Mouse (Mus musculus) kidney, embryonic 15.5 days (tissue): ENCODE data around the gene Tgif2. TPM values are rescaled to one million over a fixed set of nuclear protein-coding genes. Genes with fewer than 3 reads are reported as not detected.
"Not testable (repeated sequence)": the region's sequence is repeated elsewhere in the genome, so short reads cannot be mapped to it uniquely, and the experiment has no call there.

Experiments used
- ATAC-seq: fragments of 200-750 bp; cut with Nextera tagmentation; replicated peaks from 2 replicates; pipeline ENCODE4 v1.8.0; 2017; ENCODE audit warnings: moderate TSS enrichment; ENCODE audit not compliant: low FRiP score
- H3K27ac ChIP-seq: fragments of 300-500 bp; sonication (generic); 2 replicates; pipeline ENCODE4 v1.5.1; 2015; ENCODE audit warnings: mild to moderate bottlenecking, inconsistent platforms
- H3K27me3 ChIP-seq: fragments of 300-500 bp; sonication (generic); 2 replicates; pipeline ENCODE4 v1.6.1; 2015; ENCODE audit warnings: inconsistent platforms
- H3K36me3 ChIP-seq: fragments of 300-500 bp; sonication (generic); 2 replicates; pipeline ENCODE4 v1.6.1; 2015; ENCODE audit warnings: inconsistent platforms
- H3K4me1 ChIP-seq: fragments of 300-500 bp; sonication (generic); 2 replicates; pipeline ENCODE4 v1.6.1; 2015; ENCODE audit warnings: inconsistent platforms
- H3K4me2 ChIP-seq: fragments of 300-500 bp; sonication (generic); 2 replicates; pipeline ENCODE4 v1.6.1; 2015; ENCODE audit warnings: moderate library complexity, mild to moderate bottlenecking, inconsistent platforms
- H3K4me3 ChIP-seq: fragments of 300-500 bp; sonication (generic); replicated peaks from 2 replicates; pipeline ENCODE4 v1.5.1; 2015; ENCODE audit warnings: mild to moderate bottlenecking, inconsistent platforms
- H3K9ac ChIP-seq: fragments of 300-500 bp; sonication (generic); 2 replicates; pipeline ENCODE4 v1.6.1; 2015; ENCODE audit warnings: mild to moderate bottlenecking, inconsistent platforms
- H3K9me3 ChIP-seq: fragments of 300-500 bp; sonication (generic); replicated peaks from 2 replicates; pipeline ENCODE4 v1.6.1; 2016; ENCODE audit warnings: inconsistent platforms
- WGBS: fragments of 180-500 bp; shearing (Covaris S2); methylation state at CpG from one replicate; pipeline ENCODE4 v1.1.7; 2015; ENCODE audit warnings: mixed read lengths; 5-methylcytosine and 5-hydroxymethylcytosine counted together
- polyA plus RNA-seq: library from polyadenylated mRNA; unstranded; fragments of >200 nt; fragmentation: Nextera tagmentation; extraction: Ambion mirVana; gene quantifications from 2 replicates; pipeline ENCODE4 v1.2.1, GENCODE M21; 2015

Gene Tgif2
- polyA plus RNA-seq, 1 experiment from 2014 or later: 68.5 TPM

DNA sequence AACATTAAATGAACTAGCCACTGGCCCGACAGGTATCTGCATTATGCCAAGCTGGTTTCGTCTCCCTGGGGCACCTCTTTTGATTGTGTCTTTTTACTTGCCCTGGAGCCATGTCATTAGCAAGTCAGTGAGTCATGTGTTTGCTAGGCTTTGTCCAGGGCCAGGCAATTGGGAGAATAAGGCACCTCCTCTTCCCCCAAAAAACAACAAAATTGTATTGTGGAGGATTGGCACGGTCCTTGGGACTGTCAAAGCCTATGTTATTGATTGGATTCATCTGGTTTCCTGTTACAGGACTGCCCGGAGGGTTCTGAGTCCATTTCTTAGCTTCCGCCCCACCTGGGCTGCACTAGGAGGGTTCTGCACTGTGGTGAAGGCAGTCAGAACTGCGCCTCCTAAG lies 7.8 kb downstream of the Tgif2 start:
- Histone ChIP-seq H3K4me2 (no peak overlapping the region), H3K9ac (no peak overlapping the region), H3K36me3 (peaks cover 83% of the 10 kb centered on the region), H3K4me1 (peaks cover 39% of the 10 kb centered on the region), H3K27me3 (no peaks in the 10 kb centered on the region), H3K9me3 (no peaks in the 10 kb centered on the region), H3K4me3 (no peak overlapping the region), H3K27ac (no peak overlapping the region)
- 60% methylated on average over 6 of the region's 6 CpGs for WGBS
- ATAC-seq: no peak

DNA sequence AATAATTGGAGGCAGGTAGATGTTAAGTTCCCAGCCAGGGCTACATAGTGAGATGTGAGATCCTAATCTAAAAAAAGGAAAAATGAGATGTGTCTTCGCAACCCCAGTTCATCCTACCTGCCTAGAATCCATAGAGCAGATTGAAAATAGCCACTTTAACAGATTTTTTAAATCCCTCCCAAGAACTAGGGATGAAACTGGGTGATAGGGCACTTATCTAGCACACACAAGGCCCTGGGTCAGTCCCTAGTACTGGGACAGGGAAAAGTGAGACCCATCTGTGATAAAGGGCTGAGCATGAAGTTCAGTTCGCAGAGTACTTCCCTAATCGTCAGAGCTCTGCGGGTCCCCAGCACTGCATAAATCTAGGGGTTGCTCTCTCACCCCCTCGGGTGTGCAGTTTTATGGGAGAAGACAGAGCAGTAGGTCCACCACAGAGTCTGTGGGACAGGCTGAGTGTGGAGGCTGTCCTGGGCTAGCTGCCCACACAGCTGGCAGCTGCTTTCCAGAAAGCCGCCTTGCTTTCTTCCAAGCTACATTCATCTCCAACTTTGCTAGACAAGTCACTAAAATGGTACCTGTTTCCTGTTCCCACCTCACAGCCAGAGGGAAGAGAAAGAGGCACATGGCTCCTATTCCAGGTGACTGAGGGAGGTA lies 8.8 kb downstream of the Tgif2 start:
- no peak overlapping the region for H3K4me2 ChIP-seq
- peaks cover 29% of the 10 kb centered on the region for H3K4me1 ChIP-seq
- no peak for ATAC-seq
- WGBS: 74% methylated on average over 6 of the region's 6 CpGs
- no peak overlapping the region for H3K9ac ChIP-seq
- H3K4me3 ChIP-seq: no peak overlapping the region
- H3K27me3 ChIP-seq: no peaks in the 10 kb centered on the region
- peaks cover 88% of the 10 kb centered on the region for H3K36me3 ChIP-seq
- H3K9me3 ChIP-seq: no peaks in the 10 kb centered on the region
- H3K27ac ChIP-seq: no peak overlapping the region

DNA sequence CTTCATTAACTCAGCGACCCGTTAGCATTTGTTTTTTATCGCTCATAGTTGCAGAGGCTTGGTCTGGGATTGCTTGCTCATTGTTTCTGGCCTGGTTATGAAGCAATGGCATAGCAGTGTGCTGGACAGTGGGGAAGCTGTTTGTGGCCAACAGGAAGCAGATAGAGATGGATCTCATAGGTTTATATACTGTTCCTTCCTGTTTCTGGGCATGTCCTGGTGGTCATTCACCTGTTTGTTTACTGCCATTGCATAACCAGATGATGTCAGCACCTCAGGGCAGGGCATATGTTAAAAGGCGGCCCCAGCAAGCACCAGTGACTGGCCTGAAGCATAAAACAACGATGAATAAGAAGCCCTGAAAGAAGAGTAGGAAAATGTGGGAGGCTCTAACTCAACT lies 10.7 kb downstream of the Tgif2 start:
- H3K4me3 ChIP-seq: no peak overlapping the region
- no peaks in the 10 kb centered on the region for H3K27me3 ChIP-seq
- WGBS: 83% methylated on average over 5 of the region's 5 CpGs
- no peak overlapping the region for H3K9ac ChIP-seq
- H3K4me2 ChIP-seq: no peak overlapping the region
- no peak overlapping the region for H3K27ac ChIP-seq
- no peaks in the 10 kb centered on the region for H3K9me3 ChIP-seq
- ATAC-seq: no peak
- H3K36me3 ChIP-seq: peaks cover 87% of the 10 kb centered on the region
- H3K4me1 ChIP-seq: peaks cover 11% of the 10 kb centered on the region

DNA sequence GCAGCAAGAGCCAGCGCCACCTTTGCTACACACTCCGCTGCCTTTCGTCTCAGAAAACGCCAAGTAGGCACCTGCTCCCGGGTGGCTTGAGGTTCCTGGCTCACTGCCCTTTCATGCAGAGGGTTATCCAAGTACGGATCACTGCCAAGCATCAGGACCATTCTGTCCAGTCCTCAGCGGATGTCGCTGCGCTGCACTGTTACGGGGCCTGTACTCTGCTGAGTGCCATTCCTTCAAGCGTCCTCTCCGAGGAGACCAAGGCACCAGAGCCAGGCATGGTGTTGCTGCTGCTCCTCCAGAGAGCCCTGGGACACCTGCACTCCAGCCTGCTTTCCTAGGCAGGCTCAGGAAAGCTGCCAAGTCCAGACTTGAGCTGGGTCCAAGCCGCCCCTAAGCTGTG lies 13.8 kb downstream of the Tgif2 start:
- 84% methylated on average over 10 of the region's 13 CpGs for WGBS
- not testable (repeated sequence) for H3K9me3 ChIP-seq, H3K4me1 ChIP-seq, H3K4me2 ChIP-seq, ATAC-seq, H3K9ac ChIP-seq, H3K27me3 ChIP-seq, H3K4me3 ChIP-seq, H3K27ac ChIP-seq
- H3K36me3 ChIP-seq: peaks cover 83% of the 10 kb centered on the region

DNA sequence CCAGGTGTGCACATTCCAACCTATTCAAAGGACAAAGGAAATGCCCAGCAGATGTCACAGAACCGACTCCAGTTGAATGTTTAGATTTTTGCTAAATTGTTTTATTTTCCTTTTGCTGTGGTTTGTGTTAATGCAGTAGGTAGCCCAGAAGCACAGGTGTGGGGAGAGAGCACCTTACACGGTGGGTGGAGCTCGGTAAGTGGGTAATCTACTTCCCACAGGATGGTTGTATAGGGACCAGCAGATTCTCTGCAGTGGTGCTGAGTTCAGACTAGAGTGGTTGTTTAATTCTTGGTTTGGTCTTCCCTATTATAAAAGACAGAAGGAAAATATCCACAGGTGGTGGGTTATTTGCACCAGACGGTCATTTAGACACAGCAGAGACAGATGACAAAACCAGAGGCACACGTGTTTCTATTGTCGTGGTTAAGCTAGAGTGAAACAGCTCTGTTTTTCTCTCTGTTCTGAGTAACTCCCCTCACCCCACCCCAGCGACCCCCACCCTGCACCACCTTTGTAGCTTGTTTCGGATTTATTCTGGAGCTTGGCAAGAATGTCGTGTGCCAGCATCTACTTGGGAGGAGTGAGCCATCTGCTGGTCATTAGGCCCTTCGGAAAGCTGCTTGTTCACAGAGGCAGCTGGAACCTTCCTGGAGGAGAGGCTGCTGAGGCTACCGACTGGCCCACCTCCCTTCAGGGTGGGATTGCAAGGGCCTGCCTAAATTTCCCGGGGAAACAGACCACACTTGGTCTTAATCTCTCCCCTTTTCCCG lies 14.4 kb downstream of the Tgif2 start:
- H3K27me3 ChIP-seq, H3K4me1 ChIP-seq, H3K27ac ChIP-seq, H3K4me3 ChIP-seq, ATAC-seq, H3K9me3 ChIP-seq, H3K4me2 ChIP-seq, H3K9ac ChIP-seq: not testable (repeated sequence)
- WGBS: 49% methylated on average over 13 of the region's 13 CpGs
- peaks cover 80% of the 10 kb centered on the region for H3K36me3 ChIP-seq

DNA sequence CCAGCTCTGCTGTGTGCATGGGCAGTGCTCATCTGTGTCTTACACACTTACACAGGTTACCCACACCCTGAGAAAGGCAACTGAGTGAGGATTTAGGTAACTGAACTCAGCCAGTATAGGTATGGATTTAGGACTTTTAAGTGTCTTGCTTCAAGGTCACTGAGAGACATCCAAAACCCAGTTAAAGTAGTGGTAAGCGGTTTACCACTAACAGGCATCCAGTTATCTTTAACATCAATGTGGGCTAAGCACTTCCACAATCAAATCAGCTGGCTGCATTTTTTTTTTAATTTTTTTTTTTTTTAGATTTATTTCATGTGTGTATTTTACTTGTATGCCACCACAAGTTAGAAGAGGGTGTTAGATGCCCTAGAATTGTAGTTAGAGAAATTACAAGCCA lies 16.5 kb downstream of the Tgif2 start:
- no peak overlapping the region for H3K9ac ChIP-seq
- WGBS: 97% methylated on average over 1 of the region's 1 CpGs
- H3K4me3 ChIP-seq: no peak overlapping the region
- no peak for ATAC-seq
- H3K9me3 ChIP-seq: no peaks in the 10 kb centered on the region
- H3K36me3 ChIP-seq: peaks cover 63% of the 10 kb centered on the region
- H3K27ac ChIP-seq: no peak overlapping the region
- peaks cover 6% of the 10 kb centered on the region for H3K4me1 ChIP-seq
- no peaks in the 10 kb centered on the region for H3K27me3 ChIP-seq
- no peak overlapping the region for H3K4me2 ChIP-seq

DNA sequence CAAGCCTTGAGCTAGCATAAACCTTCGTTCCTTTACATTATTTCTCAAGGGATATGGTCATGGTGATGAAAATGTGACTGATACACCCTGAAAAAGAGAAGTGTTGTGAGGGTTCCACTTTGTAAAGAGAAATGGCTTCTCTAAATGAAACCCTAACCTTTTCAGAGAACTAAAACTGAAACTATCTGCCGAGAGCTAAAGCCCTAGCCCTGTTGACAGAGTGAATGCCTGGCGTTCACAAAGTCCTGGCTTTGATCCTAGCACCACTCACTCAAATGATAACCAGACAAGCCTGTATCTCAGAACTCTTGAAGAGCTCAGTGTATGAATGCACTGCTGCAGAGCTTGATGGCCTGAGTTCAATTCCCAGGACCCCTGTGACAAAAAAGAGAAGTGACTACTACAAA lies 17.6 kb downstream of the Tgif2 start:
- Histone ChIP-seq H3K36me3 (peaks cover 52% of the 10 kb centered on the region), H3K27ac (peak overlapping the region; percentile 37; the same call in 1 of the 2 replicates), H3K4me2 (no peak overlapping the region), H3K4me1 (peaks cover 13% of the 10 kb centered on the region), H3K27me3 (no peaks in the 10 kb centered on the region), H3K9me3 (no peaks in the 10 kb centered on the region), H3K4me3 (no peak overlapping the region), H3K9ac (no peak overlapping the region)
- ATAC-seq: no peak
- WGBS: 79% methylated on average over 3 of the region's 3 CpGs

DNA sequence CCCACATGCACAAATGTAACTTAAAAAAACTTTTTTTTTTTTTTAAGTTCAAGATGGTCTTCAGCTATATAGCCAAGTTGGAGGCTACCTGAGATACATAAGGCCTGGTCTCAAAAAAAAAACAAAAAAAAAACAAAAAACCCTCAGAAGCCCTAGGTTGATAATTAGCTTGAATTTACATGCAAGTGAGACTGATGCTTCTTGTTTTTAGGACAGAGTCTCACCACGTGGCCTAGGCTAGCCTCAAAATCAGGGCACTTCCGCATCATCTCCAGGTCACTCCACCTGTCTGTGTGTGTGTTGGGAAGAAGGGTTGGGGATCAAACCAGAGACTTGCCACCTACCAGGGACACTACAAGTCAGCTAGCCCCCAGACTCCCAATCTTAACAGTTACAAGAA lies 18.0 kb downstream of the Tgif2 start, which contains the start of gene 4930518I15Rik:
4930518I15Rik (minus strand) TSS at position 112 of the 400 bp plus-strand sequence.
- ATAC-seq: no peak
- Histone ChIP-seq H3K27me3 (no peaks in the 10 kb centered on the region), H3K4me1 (peaks cover 13% of the 10 kb centered on the region), H3K9me3 (no peaks in the 10 kb centered on the region), H3K36me3 (peaks cover 48% of the 10 kb centered on the region), H3K4me3 (no peak within 1 kb of the TSS), H3K9ac (no peak within 1 kb of the TSS), H3K4me2 (no peak within 1 kb of the TSS), H3K27ac (peak within 1 kb of the TSS; percentile 37; the same call in 1 of the 2 replicates)
- WGBS: 86% methylated on average over 2 of the region's 2 CpGs

DNA sequence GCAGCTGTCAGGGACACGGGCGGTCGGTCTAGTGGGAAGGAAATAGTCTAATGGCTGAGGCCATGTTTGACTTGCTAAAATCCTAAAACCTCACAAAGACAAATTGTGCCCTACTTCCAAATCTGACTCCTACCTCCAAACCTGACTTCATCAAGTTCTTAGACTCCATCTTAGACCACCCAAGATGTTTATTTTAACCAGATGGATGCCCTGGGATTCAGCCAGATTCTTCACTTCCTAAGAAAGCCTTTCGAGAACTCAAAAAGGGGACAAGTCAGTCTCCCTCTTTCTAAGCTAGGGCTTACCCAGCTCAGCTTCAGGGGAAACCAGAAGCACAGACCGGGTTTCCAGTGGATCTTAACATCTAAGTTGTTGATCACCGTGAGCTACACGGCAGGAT lies 18.9 kb downstream of the Tgif2 start:
- Histone ChIP-seq H3K9me3 (no peaks in the 10 kb centered on the region), H3K4me1 (peaks cover 14% of the 10 kb centered on the region), H3K27ac (0 out of 2 replicates have a peak overlapping the region, but pooled peaks have one; percentile 37), H3K4me3 (no peak overlapping the region), H3K36me3 (peaks cover 46% of the 10 kb centered on the region), H3K4me2 (no peak overlapping the region), H3K9ac (no peak overlapping the region), H3K27me3 (no peaks in the 10 kb centered on the region)
- WGBS: 72% methylated on average over 7 of the region's 7 CpGs
- no peak for ATAC-seq

DNA sequence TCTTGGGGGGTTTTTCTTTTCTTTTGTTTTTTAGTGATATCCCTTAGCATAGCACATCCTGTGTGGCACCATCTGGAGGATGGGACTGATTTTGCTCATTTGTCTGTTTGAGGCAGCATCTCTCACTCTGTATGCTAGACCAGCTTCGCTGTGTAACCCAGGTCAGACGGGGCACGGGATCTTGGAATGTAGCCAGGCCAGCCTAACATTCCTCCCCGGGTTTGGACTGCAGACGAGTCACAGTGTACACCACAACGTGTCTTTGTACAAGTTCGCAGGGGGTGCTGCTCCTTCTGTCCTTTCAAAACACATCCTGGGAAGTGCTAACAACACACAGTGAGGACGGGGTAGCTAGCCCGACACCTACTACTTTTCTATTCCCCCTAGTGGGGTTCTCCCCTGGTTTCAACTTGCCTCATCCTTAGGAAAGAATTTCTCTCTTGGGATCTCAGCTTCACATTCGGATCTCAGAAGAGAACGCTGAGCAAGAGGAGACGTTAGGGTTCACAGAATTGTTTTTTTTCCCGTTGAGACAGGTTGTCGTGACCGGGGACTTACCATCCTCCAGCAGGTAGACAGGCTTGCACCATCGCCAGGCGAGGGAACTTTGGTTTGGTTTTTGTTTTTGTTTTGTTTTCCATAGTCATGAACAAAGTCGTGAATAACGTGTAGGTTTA lies 22.4 kb downstream of the Tgif2 start:
- peak overlapping the region; percentile 87 for H3K4me3 ChIP-seq
- peaks cover 46% of the 10 kb centered on the region for H3K36me3 ChIP-seq
- peak overlapping the region; percentile 78 for H3K9ac ChIP-seq
- under 1% methylated on average over 19 of the region's 19 CpGs for WGBS
- peak; percentile 10; the same call in 1 of the 2 replicates for ATAC-seq
- peak overlapping the region; percentile 77 for H3K4me2 ChIP-seq
- peaks cover 29% of the 10 kb centered on the region for H3K4me1 ChIP-seq
- H3K9me3 ChIP-seq: no peaks in the 10 kb centered on the region
- no peaks in the 10 kb centered on the region for H3K27me3 ChIP-seq
- H3K27ac ChIP-seq: peak overlapping the region; percentile 97

DNA sequence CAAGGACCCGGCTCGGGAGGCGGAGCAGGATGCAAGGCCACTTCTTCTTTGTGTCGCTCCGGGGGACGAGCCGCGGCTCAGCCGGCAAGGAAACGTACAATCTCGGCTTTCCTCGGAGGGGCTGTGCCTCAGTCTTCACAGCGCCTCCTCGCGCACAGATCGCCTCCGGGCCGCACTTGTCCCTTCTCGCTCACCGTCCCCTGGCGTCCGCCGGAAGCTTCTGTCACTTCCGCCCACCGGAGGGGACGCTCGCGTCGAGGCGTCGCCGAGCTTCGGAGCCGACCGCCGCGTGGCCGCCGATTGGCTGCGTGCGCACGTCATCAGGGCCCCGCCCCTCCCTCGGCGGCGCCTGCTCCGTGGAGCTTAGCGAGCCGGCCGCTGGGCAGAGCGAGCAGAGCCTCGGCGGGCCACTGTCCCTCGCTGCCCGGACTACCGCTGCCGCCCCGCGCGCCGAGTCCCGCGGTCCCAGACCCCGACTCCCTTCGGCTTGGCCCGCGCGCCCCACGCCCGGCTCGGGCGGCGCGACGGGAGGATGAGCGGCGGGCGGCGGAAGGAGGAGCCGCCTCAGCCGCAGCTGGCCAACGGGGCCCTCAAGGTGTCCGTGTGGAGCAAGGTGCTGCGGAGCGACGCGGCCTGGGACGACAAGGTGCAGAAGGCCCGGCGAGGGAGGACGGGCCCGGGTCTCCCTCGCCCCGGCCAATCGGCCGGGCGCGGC lies 23.1 kb downstream of the Tgif2 start, which contains the start of gene Rab5if:
Rab5if (plus strand) TSS at position 357 of the 715 bp plus-strand sequence.
- under 1% methylated on average over 91 of the region's 98 CpGs for WGBS
- ATAC-seq: peak; percentile 97
- peak within 1 kb of the TSS; percentile 86 for H3K4me2 ChIP-seq

More for the DNA sequence above, 23.1 kb downstream of the Tgif2 start, which contains the start of gene Rab5if:
- Histone ChIP-seq H3K36me3 (peaks cover 46% of the 10 kb centered on the region), H3K9ac (peak within 1 kb of the TSS; percentile 99), H3K27me3 (no peaks in the 10 kb centered on the region), H3K27ac (peak within 1 kb of the TSS; percentile 97), H3K9me3 (no peaks in the 10 kb centered on the region), H3K4me1 (peaks cover 29% of the 10 kb centered on the region), H3K4me3 (peak within 1 kb of the TSS; percentile 87)
